Mouse (Mus musculus): ENCODE data around the gene Zc3h18. TPM values are rescaled to one million over a fixed set of nuclear protein-coding genes. Genes with fewer than 3 reads are reported as not detected.

The Zc3h18 gene
- polyA plus RNA-seq, 1 experiment from 2014 or later: 33.7 TPM

- no peak for DNase-seq (ENCODE audit: low spot score)
- Histone ChIP-seq H3K9ac (ENCODE audit: low read depth, low read length) (no peak overlapping the region), H3K4me2 (ENCODE audit: low read length) (no peak overlapping the region), H3K27me3 (ENCODE audit: insufficient read depth, low read length) (no peaks in the 10 kb centered on the region), H3K27ac (no peak overlapping the region), H3K4me3 (replicated peaks; ENCODE audit: low read depth, low read length) (no peak overlapping the region), H3K4me1 (replicated peaks; ENCODE audit: insufficient read depth, low read length) (no peaks in the 10 kb centered on the region), H3K9me3 (replicated peaks; ENCODE audit: low read length) (no peaks in the 10 kb centered on the region), H3K36me3 (ENCODE audit: insufficient read depth, low read length) (peaks cover 66% of the 10 kb centered on the region)
- ATAC-seq (replicated peaks; ENCODE audit: low FRiP score, low read depth): no peak
- TF ChIP-seq CTCF (IDR thresholded peaks at IDR 0.05; ENCODE audit: low read depth): no peak
- 96% methylated on average over 9 of the region's 9 CpGs for WGBS
Observed at GRCm38 (mm10) chr8:122398186-122398585, 21.8 kb downstream of the Zc3h18 start.

GRCm38 (mm10) chr8:122405146-122405805, 28.9 kb downstream of the Zc3h18 start:
- 88% methylated on average over 9 of the region's 9 CpGs for WGBS
- Histone ChIP-seq H3K9me3 (replicated peaks; ENCODE audit: low read length) (no peaks in the 10 kb centered on the region), H3K27me3 (ENCODE audit: insufficient read depth, low read length) (no peaks in the 10 kb centered on the region), H3K9ac (ENCODE audit: low read depth, low read length) (no peak overlapping the region), H3K4me3 (replicated peaks; ENCODE audit: low read depth, low read length) (no peak overlapping the region), H3K27ac (no peak overlapping the region), H3K36me3 (ENCODE audit: insufficient read depth, low read length) (peaks cover 81% of the 10 kb centered on the region), H3K4me1 (replicated peaks; ENCODE audit: insufficient read depth, low read length) (no peaks in the 10 kb centered on the region), H3K4me2 (ENCODE audit: low read length) (no peak overlapping the region)
- ATAC-seq (replicated peaks; ENCODE audit: low FRiP score, low read depth) (no peak), DNase-seq (ENCODE audit: low spot score) (no peak)
- TF ChIP-seq CTCF (IDR thresholded peaks at IDR 0.05; ENCODE audit: low read depth): no peak

- no peaks in the 10 kb centered on the region for H3K4me1 ChIP-seq (replicated peaks; ENCODE audit: insufficient read depth, low read length)
- no peak overlapping the region for H3K4me3 ChIP-seq (replicated peaks; ENCODE audit: low read depth, low read length)
- WGBS: 90% methylated on average over 7 of the region's 7 CpGs
- H3K4me2 ChIP-seq (ENCODE audit: low read length): no peak overlapping the region
- no peak for TF ChIP-seq CTCF (IDR thresholded peaks at IDR 0.05; ENCODE audit: low read depth)
- ATAC-seq (replicated peaks; ENCODE audit: low FRiP score, low read depth) (no peak), DNase-seq (ENCODE audit: low spot score) (no peak)
- peaks cover 76% of the 10 kb centered on the region for H3K36me3 ChIP-seq (ENCODE audit: insufficient read depth, low read length)
- H3K9ac ChIP-seq (ENCODE audit: low read depth, low read length): no peak overlapping the region
- no peaks in the 10 kb centered on the region for H3K27me3 ChIP-seq (ENCODE audit: insufficient read depth, low read length)
- H3K9me3 ChIP-seq (replicated peaks; ENCODE audit: low read length): no peaks in the 10 kb centered on the region
- H3K27ac ChIP-seq: no peak overlapping the region
Observed at GRCm38 (mm10) chr8:122407678-122408077, 31.3 kb downstream of the Zc3h18 start.

- 75% methylated on average over 9 of the region's 9 CpGs for WGBS
- no peak for TF ChIP-seq CTCF (IDR thresholded peaks at IDR 0.05; ENCODE audit: low read depth)
- no peak; the same call in 1 of the 2 replicates for ATAC-seq (replicated peaks; ENCODE audit: low FRiP score, low read depth)
Observed at GRCm38 (mm10) chr8:122414311-122414710, 37.9 kb downstream of the Zc3h18 start.

DNA sequence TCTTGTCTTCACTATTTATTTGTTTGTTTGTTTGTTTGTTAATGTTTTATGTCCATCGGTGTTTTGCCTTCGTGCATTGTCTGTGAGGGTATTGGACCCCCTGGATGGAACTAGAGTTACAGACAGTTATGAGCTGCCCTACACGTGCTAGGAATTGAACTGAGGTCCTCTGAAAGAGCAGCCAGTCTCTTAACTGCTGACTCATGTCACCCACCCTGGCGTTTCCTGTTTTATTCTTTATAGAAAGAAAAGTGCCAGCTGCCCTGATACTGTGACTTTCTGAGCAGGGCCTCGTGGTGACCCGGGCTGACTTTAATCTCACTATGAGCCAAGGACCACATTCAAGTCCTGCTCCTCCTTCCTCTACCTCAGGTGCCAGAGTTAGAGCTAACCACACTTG, 39.1 kb downstream of the Zc3h18 start:
- peaks cover 69% of the 10 kb centered on the region for H3K36me3 ChIP-seq (ENCODE audit: insufficient read depth, low read length)
- no peaks in the 10 kb centered on the region for H3K9me3 ChIP-seq (replicated peaks; ENCODE audit: low read length)
- no peak overlapping the region for H3K27ac ChIP-seq
- no peak overlapping the region for H3K4me2 ChIP-seq (ENCODE audit: low read length)
- 82% methylated on average over 6 of the region's 6 CpGs for WGBS
- no peak for DNase-seq (ENCODE audit: low spot score)
- TF ChIP-seq CTCF (IDR thresholded peaks at IDR 0.05; ENCODE audit: low read depth): no peak
- H3K4me3 ChIP-seq (replicated peaks; ENCODE audit: low read depth, low read length): no peak overlapping the region
- ATAC-seq (replicated peaks; ENCODE audit: low FRiP score, low read depth): no peak
- H3K9ac ChIP-seq (ENCODE audit: low read depth, low read length): no peak overlapping the region
- no peaks in the 10 kb centered on the region for H3K27me3 ChIP-seq (ENCODE audit: insufficient read depth, low read length)
- no peaks in the 10 kb centered on the region for H3K4me1 ChIP-seq (replicated peaks; ENCODE audit: insufficient read depth, low read length)

More at GRCm38 (mm10) chr8:122414311-122414710, 37.9 kb downstream of the Zc3h18 start:
- H3K9me3 ChIP-seq (replicated peaks; ENCODE audit: low read length): no peaks in the 10 kb centered on the region
- H3K4me3 ChIP-seq (replicated peaks; ENCODE audit: low read depth, low read length): no peak overlapping the region
- H3K4me1 ChIP-seq (replicated peaks; ENCODE audit: insufficient read depth, low read length): no peaks in the 10 kb centered on the region
- H3K27me3 ChIP-seq (ENCODE audit: insufficient read depth, low read length): no peaks in the 10 kb centered on the region
- H3K4me2 ChIP-seq (ENCODE audit: low read length): no peak overlapping the region
- no peak for DNase-seq (ENCODE audit: low spot score)
- no peak overlapping the region for H3K9ac ChIP-seq (ENCODE audit: low read depth, low read length)
- H3K27ac ChIP-seq: no peak overlapping the region
- H3K36me3 ChIP-seq (ENCODE audit: insufficient read depth, low read length): peaks cover 69% of the 10 kb centered on the region

DNA sequence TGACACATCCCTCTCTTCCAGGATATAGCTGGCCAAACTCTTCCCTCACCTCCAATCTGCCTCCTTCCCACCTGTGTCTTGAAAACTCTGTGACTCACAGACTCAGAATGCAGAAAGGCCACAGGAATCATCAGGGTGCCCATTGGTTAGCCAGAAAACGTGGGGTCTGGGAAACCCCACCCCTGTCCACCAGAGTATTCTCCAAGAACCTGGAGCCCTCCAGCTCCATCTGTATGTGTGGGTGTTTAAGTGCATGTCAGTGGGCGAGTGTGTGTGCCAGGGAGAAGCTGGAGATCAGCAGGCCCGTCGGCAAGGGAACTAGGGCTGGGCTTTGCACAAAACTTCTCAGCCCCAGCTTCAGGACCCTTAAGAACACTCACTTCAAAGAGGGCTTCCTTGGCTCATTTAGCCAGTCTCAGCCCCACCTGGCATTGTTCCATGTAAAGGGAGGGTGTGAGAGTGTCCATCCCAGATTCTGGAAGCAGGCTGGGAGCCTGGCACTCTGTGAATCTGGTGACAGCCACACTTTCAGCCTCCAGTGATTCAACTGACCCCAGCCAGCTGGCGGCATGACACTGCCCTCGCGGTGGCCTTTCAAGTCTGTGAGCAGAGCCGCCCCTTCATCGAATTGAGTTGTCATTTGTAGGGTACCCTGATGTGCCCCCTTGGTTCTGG, 43.6 kb downstream of the Zc3h18 start:
- Histone ChIP-seq H3K4me2 (ENCODE audit: low read length) (no peak overlapping the region), H3K9ac (ENCODE audit: low read depth, low read length) (no peak overlapping the region), H3K9me3 (replicated peaks; ENCODE audit: low read length) (no peaks in the 10 kb centered on the region), H3K27ac (no peak overlapping the region), H3K27me3 (ENCODE audit: insufficient read depth, low read length) (no peaks in the 10 kb centered on the region), H3K4me3 (replicated peaks; ENCODE audit: low read depth, low read length) (no peak overlapping the region), H3K4me1 (replicated peaks; ENCODE audit: insufficient read depth, low read length) (peaks cover 6% of the 10 kb centered on the region; the same call in 1 of the 2 replicates), H3K36me3 (ENCODE audit: insufficient read depth, low read length) (peaks cover 33% of the 10 kb centered on the region)
- WGBS: 55% methylated on average over 9 of the region's 9 CpGs
- ATAC-seq (replicated peaks; ENCODE audit: low FRiP score, low read depth) (no peak), DNase-seq (ENCODE audit: low spot score) (no peak)
- no peak for TF ChIP-seq CTCF (IDR thresholded peaks at IDR 0.05; ENCODE audit: low read depth)

Measured in kidney, postnatal 0 days (tissue).